Mouse (Mus musculus): ENCODE results near the gene Akap12. TPM values are rescaled to one million over a fixed set of nuclear protein-coding genes. Genes with fewer than 3 reads are reported as not detected.

The Akap12 gene
- polyA plus RNA-seq (2012; ENCODE audit: low replicate concordance) = 2.4 and 6.8 TPM in 2 replicates

GRCm38 (mm10) chr10:4266041-4266930 is at the start of gene Akap12:
TSS of gene Akap12 (plus strand) at chr10:4266380.

DNA sequence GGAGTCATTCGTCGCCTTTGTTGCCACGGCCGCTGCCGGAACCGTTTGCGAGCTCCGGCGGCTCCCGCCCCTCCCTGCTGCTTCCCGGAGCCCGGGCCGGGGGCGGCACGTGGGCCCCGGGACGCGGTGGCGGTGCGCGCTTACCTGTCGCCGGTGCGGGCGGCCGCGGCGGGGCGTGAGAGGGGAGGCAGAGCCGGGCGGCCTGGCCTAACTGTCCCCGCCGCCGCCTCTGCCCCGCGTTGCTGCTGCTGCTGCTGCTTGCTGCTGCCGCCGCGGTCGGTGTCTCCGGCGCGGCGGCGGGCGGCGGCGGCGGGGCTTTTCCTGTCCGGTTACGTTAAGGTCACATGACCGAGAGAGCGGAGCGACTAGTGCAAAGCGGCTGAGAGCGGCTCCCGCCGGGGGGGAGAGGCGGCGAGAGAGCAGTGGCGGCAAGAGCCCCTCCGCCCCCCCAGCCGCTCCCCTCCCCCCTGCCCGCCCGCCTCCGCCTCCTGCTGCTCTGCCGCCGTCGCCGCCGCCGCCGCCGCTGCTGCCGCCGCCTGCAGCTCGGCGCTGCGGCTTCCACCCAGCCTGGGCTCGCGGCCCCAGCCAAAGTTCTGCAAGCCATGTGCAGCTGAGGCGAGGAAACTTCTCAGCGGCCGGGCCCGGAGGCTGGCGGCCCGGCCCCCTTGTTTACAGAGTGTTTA is 121.7 kb downstream of the Akap12 start, which contains the start of gene Zbtb2:
Gene Zbtb2 (minus strand): TSS at position 408 of the 683 bp plus-strand sequence.

Other genes starting within 250 kb of the Akap12 start
- gene Zbtb2, start 121.7 kb downstream of the Akap12 start, polyA plus RNA-seq (2012; ENCODE audit: low replicate concordance) = 10.2 and 12.0 TPM in 2 replicates
- 2.7 and 19.0 TPM in 2 replicates for gene Rmnd1, start 166.0 kb downstream of the Akap12 start, polyA plus RNA-seq (2012; ENCODE audit: low replicate concordance)
- gene Armt1, start 166.1 kb downstream of the Akap12 start, polyA plus RNA-seq (2012; ENCODE audit: low replicate concordance) = 2.1 and 9.4 TPM in 2 replicates
- gene Ccdc170, start 216.1 kb downstream of the Akap12 start, polyA plus RNA-seq (2012; ENCODE audit: low replicate concordance) = not detected in 2 replicates